Mouse (Mus musculus) frontal cortex, postnatal 36 days (tissue): ENCODE results near the gene Rad51d.
"Not testable (repeated sequence)": the region's sequence is repeated elsewhere in the genome, so short reads cannot be mapped to it uniquely, and the experiment has no call there.

ENCODE experiments used
- DNase-seq, 2 experiments: peaks; one replicate each; pipeline ENCODE4 v3.0.0; 2022; ENCODE audit warnings: low spot score in 2 of 2

The Rad51d gene

GRCm38 (mm10) chr11:82855327-82855973 lies 35.0 kb downstream of the Rad51d start:
- DNase-seq: no peak

- DNase-seq: no peak
Measured at GRCm38 (mm10) chr11:82854111-82854510, 36.3 kb downstream of the Rad51d start.

GRCm38 (mm10) chr11:82852958-82853357 lies 37.5 kb downstream of the Rad51d start:
- DNase-seq: no peak

GRCm38 (mm10) chr11:82852540-82852939 lies 37.9 kb downstream of the Rad51d start:
- no peak for DNase-seq

GRCm38 (mm10) chr11:82852115-82852514 lies 38.3 kb downstream of the Rad51d start:
- no peak for DNase-seq

- DNase-seq: no peak
Measured at GRCm38 (mm10) chr11:82850259-82850658, 40.2 kb downstream of the Rad51d start.

GRCm38 (mm10) chr11:82847571-82848000 lies 42.8 kb downstream of the Rad51d start:
- no peak for DNase-seq

- no peak for DNase-seq
Measured at GRCm38 (mm10) chr11:82846938-82847337, 43.5 kb downstream of the Rad51d start.

- no peak for DNase-seq
Measured at GRCm38 (mm10) chr11:82846079-82846436, 44.4 kb downstream of the Rad51d start.

- DNase-seq: peak; percentile 28 to 30
Measured at GRCm38 (mm10) chr11:82845415-82846078, 44.9 kb downstream of the Rad51d start.

- DNase-seq: no peak
Measured at GRCm38 (mm10) chr11:82844771-82845414, 45.5 kb downstream of the Rad51d start.

GRCm38 (mm10) chr11:82838511-82838910 lies 51.9 kb downstream of the Rad51d start:
- no peak for DNase-seq

GRCm38 (mm10) chr11:82837848-82838247 lies 52.6 kb downstream of the Rad51d start:
- no peak for DNase-seq

- no peak for DNase-seq
Measured at GRCm38 (mm10) chr11:82837192-82837591, 53.2 kb downstream of the Rad51d start.

- DNase-seq: no peak
Measured at GRCm38 (mm10) chr11:82835616-82836432, 54.6 kb downstream of the Rad51d start.

GRCm38 (mm10) chr11:82834359-82834758 lies 56.1 kb downstream of the Rad51d start:
- DNase-seq: not testable (repeated sequence)

- no peak for DNase-seq
Measured at GRCm38 (mm10) chr11:82833929-82834328, 56.5 kb downstream of the Rad51d start.

- DNase-seq: not testable (repeated sequence)
Measured at GRCm38 (mm10) chr11:82832402-82832801, 58.0 kb downstream of the Rad51d start.

- DNase-seq: no peak
Measured at GRCm38 (mm10) chr11:82831008-82831893, 59.2 kb downstream of the Rad51d start.

- DNase-seq: no peak
Measured at GRCm38 (mm10) chr11:82826818-82827217, 63.6 kb downstream of the Rad51d start.
